Mouse (Mus musculus): ENCODE data around the gene Gnao1.

DNA sequence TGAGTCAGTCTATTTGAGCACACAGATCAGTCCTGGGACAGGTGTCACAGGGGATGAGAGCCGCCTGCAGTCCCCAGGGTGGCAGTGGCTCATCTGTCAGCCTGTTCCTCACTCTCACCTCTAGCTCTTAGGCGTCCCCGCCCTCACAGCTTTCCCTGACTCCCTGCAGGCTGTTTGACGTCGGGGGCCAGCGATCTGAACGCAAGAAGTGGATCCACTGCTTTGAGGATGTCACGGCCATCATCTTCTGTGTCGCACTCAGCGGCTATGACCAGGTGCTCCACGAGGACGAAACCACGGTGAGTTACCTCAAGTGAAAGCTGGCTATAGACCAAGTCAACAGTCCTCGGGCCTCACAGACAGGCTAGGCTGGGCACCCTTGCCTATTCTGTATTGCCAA is 140.4 kb downstream of the Gnao1 start:
- TF ChIP-seq POLR2A (IDR thresholded peaks at IDR 0.05; ENCODE audit: borderline replicate concordance, control insufficient read depth, low read depth, low read length) (no peak), CTCF (IDR thresholded peaks at IDR 0.05; ENCODE audit: control insufficient read depth, insufficient read depth, low read length) (no peak)
